Mouse (Mus musculus) limb, embryonic 12.5 days (tissue): ENCODE data around the gene Slc27a4. TPM values are rescaled to one million over a fixed set of nuclear protein-coding genes. Genes with fewer than 3 reads are reported as not detected.
A peak's percentile ranks its signal among the peaks of the same experiment; 100 is the strongest.

Experiments used
- ATAC-seq: fragments of 200-750 bp; cut with Nextera tagmentation; 2 replicates; pipeline ENCODE4 v1.8.0; 2017; ENCODE audit warnings: low read depth, moderate TSS enrichment; ENCODE audit not compliant: insufficient number of reproducible peaks, insufficient read depth, low FRiP score, low TSS enrichment
- H3K27ac ChIP-seq: fragments of 300-500 bp; sonication (generic); 2 replicates; pipeline ENCODE4 v1.5.1; 2016; ENCODE audit warnings: mild to moderate bottlenecking, moderate library complexity
- H3K27me3 ChIP-seq: fragments of 300-500 bp; sonication (generic); 2 replicates; pipeline ENCODE4 v1.6.1; 2016; ENCODE audit warnings: mild to moderate bottlenecking, moderate library complexity
- H3K36me3 ChIP-seq: fragments of 300-500 bp; sonication (generic); 2 replicates; pipeline ENCODE4 v1.6.1; 2016; ENCODE audit warnings: mild to moderate bottlenecking, moderate library complexity
- H3K4me1 ChIP-seq: fragments of 300-500 bp; sonication (generic); replicated peaks from 2 replicates; pipeline ENCODE4 v1.6.1; 2016
- H3K4me2 ChIP-seq: fragments of 300-500 bp; sonication (generic); 2 replicates; pipeline ENCODE4 v1.6.1; 2016; ENCODE audit warnings: mild to moderate bottlenecking, moderate library complexity
- H3K4me3 ChIP-seq: fragments of 300-500 bp; sonication (generic); replicated peaks from 2 replicates; pipeline ENCODE4 v1.5.1; 2016; ENCODE audit warnings: mild to moderate bottlenecking
- H3K9ac ChIP-seq: fragments of 300-500 bp; sonication (generic); replicated peaks from 2 replicates; pipeline ENCODE4 v1.6.1; 2016; ENCODE audit warnings: mild to moderate bottlenecking, moderate library complexity
- H3K9me3 ChIP-seq: fragments of 300-500 bp; sonication (generic); 2 replicates; pipeline ENCODE4 v1.6.1; 2016; ENCODE audit warnings: mild to moderate bottlenecking, moderate library complexity
- WGBS: fragments of 180-500 bp; shearing (Covaris S2); methylation state at CpG from one replicate; pipeline ENCODE4 v1.1.7; 2016; 5-methylcytosine and 5-hydroxymethylcytosine counted together
- polyA plus RNA-seq: library from polyadenylated mRNA; unstranded; fragments of >200 nt; fragmentation: Nextera tagmentation; extraction: Ambion mirVana; gene quantifications from 2 replicates; pipeline ENCODE4 v1.2.1, GENCODE M21; 2016

The Slc27a4 gene
- polyA plus RNA-seq, 1 experiment from 2014 or later = 15.7 TPM

DNA sequence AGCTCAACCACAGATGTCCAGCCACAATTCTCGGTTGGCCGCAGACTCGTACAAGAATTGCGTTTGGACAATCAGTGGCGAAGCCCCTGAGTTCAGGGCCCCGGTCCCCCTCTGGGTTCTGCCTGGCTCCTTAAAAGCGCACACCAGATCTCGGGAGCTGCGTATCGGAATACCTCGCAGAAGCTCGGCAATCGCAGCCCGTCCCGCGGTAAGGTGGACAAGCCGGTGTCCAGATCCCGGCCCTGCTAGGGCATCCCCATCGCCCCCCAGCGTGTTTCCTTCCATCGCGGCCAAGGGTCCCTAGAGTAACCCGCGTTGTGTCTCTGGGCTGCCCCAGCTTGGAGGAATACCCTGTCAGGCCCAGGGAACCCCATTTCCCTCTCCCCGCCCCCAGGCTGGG lies 43.2 kb downstream of the Slc27a4 start:
- peak overlapping the region; percentile 59 for H3K4me2 ChIP-seq
- peak overlapping the region; percentile 47; the same call in 1 of the 2 replicates for H3K9ac ChIP-seq
- peaks cover 39% of the 10 kb centered on the region for H3K36me3 ChIP-seq
- 4% methylated on average over 25 of the region's 25 CpGs for WGBS
- H3K4me3 ChIP-seq = peak overlapping the region; percentile 38
- no peaks in the 10 kb centered on the region for H3K9me3 ChIP-seq
- peaks cover 77% of the 10 kb centered on the region for H3K27me3 ChIP-seq
- no peak overlapping the region for H3K27ac ChIP-seq
- peaks cover 14% of the 10 kb centered on the region for H3K4me1 ChIP-seq
- no peak for ATAC-seq

DNA sequence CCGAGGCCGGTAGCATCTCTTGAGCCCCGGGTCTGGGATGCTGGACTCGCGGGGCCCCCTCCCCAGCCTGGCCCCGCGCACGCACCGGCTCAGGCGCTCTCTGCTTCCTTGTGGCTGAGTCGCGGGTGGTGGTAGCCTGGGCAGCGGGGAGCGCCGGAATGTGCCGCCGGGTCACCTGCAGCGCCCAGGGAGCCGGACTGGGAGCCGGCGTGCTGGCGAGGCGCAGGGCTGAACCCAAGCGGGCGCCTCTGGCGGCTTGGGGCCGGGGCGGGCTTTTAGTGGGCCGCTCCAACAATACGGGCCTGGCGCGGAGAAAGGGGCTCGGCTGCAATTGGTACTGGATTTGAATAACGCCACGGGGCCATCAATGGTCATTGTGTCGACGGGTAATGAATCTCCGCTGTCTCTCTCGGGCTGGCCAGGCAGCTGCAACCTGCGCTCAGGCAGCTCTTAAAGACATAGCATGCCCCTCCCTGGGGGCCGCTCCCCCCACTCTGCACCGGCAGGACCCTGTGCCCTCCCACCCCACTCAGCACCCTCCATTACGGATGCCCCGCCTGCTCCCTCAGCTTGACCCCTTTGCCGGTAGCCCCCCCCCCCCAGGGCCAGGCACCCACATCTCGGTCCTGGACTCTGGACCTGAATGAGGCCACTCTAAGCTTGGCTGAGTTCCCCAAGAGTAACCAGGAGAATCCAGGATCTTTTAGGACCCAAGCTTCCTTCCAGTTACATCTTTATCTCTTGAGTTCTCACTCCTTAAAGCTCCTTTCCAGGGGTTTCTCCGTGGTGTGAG lies 43.8 kb downstream of the Slc27a4 start:
- Histone ChIP-seq H3K9ac (peak overlapping the region; percentile 47; the same call in 1 of the 2 replicates), H3K4me2 (peak overlapping the region; percentile 59), H3K27me3 (peaks cover 78% of the 10 kb centered on the region), H3K27ac (no peak overlapping the region), H3K4me3 (peak overlapping the region; percentile 38), H3K36me3 (peaks cover 33% of the 10 kb centered on the region), H3K9me3 (no peaks in the 10 kb centered on the region), H3K4me1 (peaks cover 14% of the 10 kb centered on the region)
- peak; percentile 4; the same call in 1 of the 2 replicates for ATAC-seq
- WGBS = 3% methylated on average over 47 of the region's 47 CpGs

DNA sequence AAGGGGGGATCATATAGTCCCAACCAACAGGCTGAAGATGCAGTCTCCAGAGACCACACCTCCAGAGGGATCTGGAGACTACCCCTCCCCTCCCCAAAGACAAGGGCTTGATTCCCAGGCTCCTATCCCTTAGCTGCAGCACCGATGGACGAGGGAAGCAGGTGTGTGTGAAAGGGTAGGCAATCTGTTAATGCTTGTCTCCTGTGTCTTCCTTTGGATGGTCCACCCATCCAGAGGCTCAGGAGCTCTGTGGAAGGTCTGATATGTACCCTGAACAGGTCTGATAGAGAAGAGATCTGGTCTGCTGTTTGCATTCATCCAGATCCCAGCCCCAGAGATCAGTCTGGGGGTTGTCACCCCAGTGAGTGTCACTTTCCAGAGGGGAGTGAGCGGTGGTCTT lies 44.5 kb downstream of the Slc27a4 start:
- H3K27me3 ChIP-seq = peaks cover 78% of the 10 kb centered on the region

DNA sequence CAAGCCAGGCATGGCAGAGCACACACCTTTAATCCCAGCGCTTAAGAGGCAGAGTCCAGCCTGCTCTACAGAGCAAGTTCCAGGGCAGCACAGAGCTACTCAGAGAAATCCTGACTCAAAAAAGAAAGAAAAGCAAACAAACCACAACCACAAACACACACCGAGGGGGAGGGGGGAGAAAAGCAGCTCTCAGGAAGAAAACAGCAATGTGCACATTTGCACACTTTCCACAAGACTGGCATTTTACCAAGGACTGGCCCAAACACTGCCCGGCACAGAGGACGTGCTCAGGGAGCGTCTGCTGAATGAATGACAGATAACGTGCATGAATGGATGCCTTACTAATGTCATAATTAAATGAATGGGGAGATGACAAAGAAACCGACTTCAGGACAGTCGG lies 46.6 kb downstream of the Slc27a4 start:
- Histone ChIP-seq H3K9me3 (no peaks in the 10 kb centered on the region), H3K4me1 (peaks cover 14% of the 10 kb centered on the region), H3K36me3 (0 out of 2 replicates have a peak, but pooled peaks cover 7% of the 10 kb centered on the region), H3K27me3 (peaks cover 71% of the 10 kb centered on the region), H3K4me3 (no peak overlapping the region), H3K9ac (no peak overlapping the region), H3K4me2 (no peak overlapping the region), H3K27ac (no peak overlapping the region)
- ATAC-seq = no peak
- WGBS = 82% methylated on average over 8 of the region's 8 CpGs

More for the DNA sequence above, 44.5 kb downstream of the Slc27a4 start:
- Histone ChIP-seq H3K9ac (no peak overlapping the region), H3K4me2 (no peak overlapping the region), H3K27ac (no peak overlapping the region), H3K36me3 (peaks cover 27% of the 10 kb centered on the region), H3K4me3 (no peak overlapping the region), H3K4me1 (peaks cover 14% of the 10 kb centered on the region), H3K9me3 (no peaks in the 10 kb centered on the region)
- no peak for ATAC-seq
- WGBS = 38% methylated on average over 3 of the region's 3 CpGs

DNA sequence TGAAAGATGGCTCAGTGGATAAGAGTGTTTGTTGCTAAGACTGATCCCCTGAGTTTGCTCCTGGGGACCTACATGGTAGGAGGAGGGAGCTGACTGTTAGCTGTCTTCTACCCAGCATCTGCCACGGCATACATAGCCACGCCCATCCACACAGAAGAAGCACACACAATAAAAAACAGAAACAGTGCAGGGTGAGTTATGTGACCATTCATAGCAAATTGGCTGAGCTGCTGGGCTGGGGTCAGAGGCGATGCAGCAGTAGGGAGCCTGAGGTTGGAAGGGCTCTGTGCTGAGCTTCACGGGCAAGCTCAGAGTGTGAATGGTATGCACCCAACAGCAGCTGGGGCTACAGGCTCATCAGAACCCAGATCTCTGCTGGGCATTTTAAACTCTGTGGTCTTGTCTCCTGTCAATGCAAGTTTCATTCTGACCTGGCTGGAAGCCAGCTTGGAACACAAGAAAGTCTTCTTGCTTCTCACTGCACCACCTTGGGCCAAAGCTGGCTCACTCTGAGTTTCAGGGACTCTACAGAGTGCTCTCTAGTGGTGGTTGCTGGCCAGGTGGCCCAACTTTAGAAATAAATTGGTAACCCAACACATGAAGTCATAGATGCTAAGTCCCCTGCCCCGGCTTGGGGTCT lies 47.5 kb downstream of the Slc27a4 start:
- H3K27ac ChIP-seq = no peak overlapping the region
- no peaks in the 10 kb centered on the region for H3K9me3 ChIP-seq
- peaks cover 65% of the 10 kb centered on the region for H3K27me3 ChIP-seq
- ATAC-seq = no peak
- no peaks in the 10 kb centered on the region for H3K36me3 ChIP-seq
- H3K4me2 ChIP-seq = no peak overlapping the region
- H3K4me1 ChIP-seq = peaks cover 14% of the 10 kb centered on the region
- H3K9ac ChIP-seq = no peak overlapping the region
- WGBS = 59% methylated on average over 5 of the region's 5 CpGs
- H3K4me3 ChIP-seq = no peak overlapping the region

DNA sequence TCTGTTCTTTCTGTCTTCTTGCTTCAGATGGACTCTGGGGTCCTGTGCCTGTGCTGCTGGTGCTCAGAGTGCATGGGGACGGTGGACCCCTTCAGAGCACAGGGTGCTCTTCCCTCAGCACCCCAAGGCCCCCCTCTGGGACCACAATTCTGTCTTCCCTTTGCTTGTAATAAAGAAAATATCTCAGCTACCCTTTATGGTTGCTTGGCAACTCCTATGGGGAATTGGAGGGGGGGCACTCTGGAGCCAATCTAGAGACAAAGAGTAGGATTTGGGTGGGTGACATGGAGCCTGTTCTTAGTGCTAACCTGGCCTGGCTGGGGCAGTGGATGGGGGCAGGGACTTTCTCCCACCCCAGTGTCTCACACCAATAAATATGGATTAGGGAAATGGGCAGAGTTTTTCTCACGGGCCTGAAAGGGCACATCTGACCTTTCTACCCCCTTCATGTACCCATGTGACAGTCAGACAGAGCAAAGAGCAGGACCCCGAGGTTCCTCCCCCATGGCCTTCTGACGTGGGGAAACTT lies 50.6 kb downstream of the Slc27a4 start:
- no peaks in the 10 kb centered on the region for H3K36me3 ChIP-seq
- no peak overlapping the region for H3K4me2 ChIP-seq
- no peak overlapping the region for H3K9ac ChIP-seq
- H3K9me3 ChIP-seq = no peaks in the 10 kb centered on the region
- peaks cover 51% of the 10 kb centered on the region for H3K27me3 ChIP-seq
- 52% methylated on average over 4 of the region's 4 CpGs for WGBS
- no peak overlapping the region for H3K27ac ChIP-seq
- H3K4me1 ChIP-seq = no peaks in the 10 kb centered on the region; the same call in 1 of the 2 replicates
- no peak for ATAC-seq
- H3K4me3 ChIP-seq = no peak overlapping the region

DNA sequence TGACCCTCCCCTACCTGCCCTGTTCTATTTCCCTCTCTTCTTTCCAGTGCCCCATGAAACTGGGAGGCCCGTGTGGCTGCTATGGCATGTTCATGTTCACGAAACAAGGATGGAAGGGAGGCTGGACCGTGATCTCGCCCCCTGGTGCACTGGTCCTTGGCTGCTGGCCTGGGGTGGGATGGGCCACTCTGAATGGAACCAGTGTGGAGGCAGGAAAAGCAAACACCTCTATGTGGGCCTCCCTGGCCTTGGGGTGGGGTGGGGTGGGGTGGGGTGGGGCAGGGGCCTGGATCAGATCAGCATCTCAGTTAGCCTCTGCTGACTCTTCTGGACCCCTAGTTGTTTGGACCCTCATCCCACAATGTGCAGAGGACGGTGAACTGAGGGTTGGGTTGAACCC lies 51.3 kb downstream of the Slc27a4 start:
- H3K4me2 ChIP-seq = no peak overlapping the region
- no peak overlapping the region for H3K27ac ChIP-seq
- peaks cover 46% of the 10 kb centered on the region for H3K27me3 ChIP-seq
- H3K4me3 ChIP-seq = no peak overlapping the region
- no peaks in the 10 kb centered on the region for H3K36me3 ChIP-seq
- 84% methylated on average over 5 of the region's 5 CpGs for WGBS
- no peak overlapping the region for H3K9ac ChIP-seq
- ATAC-seq = no peak
- H3K9me3 ChIP-seq = no peaks in the 10 kb centered on the region
- H3K4me1 ChIP-seq = no peaks in the 10 kb centered on the region; the same call in 1 of the 2 replicates

DNA sequence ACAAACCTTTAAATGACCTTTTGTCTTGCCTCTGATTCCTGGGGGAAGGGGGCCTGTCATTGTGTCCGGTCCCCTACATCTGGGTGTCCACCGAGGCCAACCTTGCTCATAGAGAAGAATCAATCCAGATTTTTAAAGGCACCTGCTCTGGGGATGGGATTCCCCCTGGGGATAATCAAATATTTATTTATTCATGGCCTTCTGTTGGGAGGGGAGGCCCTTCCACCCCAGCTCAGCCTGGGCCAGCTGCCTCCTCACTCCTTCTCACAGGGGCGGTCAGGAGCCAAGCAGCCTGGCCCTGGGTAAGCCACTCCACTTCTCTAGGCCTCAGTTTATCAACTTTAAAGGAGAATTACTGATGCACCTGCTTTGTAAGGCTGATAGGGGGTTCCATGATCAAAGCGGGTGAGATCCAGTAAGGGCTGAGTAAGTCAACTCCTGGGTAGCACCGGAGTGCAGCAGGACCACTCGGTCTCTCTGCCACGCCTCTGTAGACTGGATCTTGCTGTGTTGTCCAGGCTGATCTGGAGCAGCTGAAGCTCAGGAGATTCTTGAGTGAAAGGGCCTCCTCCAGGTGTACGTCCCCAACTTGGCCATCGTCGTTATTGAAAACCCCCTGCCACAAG lies 53.3 kb downstream of the Slc27a4 start:
- no peak overlapping the region for H3K9ac ChIP-seq
- ATAC-seq = no peak
- H3K4me2 ChIP-seq = no peak overlapping the region
- no peaks in the 10 kb centered on the region; the same call in 1 of the 2 replicates for H3K4me1 ChIP-seq
- no peak overlapping the region for H3K4me3 ChIP-seq
- 80% methylated on average over 10 of the region's 10 CpGs for WGBS
- no peaks in the 10 kb centered on the region for H3K9me3 ChIP-seq
- no peaks in the 10 kb centered on the region for H3K36me3 ChIP-seq
- H3K27ac ChIP-seq = no peak overlapping the region
- peaks cover 31% of the 10 kb centered on the region for H3K27me3 ChIP-seq

DNA sequence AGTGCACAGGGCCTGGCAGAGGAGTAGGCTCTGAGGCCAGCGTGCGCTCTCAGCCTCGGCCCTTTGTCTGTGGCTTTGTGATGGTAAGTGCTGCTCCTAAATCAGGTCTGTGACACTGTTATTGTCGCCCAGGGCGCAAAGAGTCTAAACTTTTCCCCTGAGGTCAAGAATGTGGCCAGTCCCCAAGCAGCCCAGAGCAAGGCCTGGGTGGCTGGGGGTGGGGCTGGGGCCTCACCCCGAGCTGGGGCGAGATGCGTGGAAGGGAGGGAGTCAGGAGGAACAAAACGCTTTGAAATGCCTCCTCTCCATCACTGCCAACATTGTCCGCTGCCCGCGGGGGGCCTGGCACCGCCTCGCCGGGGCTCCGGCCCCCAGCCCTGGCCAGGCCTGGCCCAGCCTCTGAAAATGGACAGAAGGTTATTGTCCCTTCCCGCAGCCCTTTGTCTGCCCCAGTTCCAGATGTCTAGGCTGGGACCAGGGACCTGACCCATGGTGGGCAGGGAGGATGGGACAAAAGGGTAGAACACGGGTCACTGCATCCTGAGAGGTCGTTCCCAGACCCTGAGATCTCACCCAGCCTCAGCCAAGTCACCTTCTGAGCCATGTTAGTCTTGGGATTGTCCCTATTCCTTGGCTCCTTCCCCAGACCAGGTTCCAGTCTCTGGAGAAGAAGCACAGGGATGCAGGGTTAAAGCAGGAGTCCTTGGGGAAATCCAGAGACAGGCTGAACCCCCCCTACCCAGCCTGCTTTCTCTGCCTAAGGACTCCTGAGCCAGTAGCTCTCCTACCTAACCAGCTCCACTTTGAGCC lies 54.2 kb downstream of the Slc27a4 start:
- H3K4me3 ChIP-seq = no peak overlapping the region
- 14% methylated on average over 19 of the region's 19 CpGs for WGBS
- H3K4me1 ChIP-seq = no peaks in the 10 kb centered on the region; the same call in 1 of the 2 replicates
- H3K36me3 ChIP-seq = no peaks in the 10 kb centered on the region
- no peak overlapping the region for H3K9ac ChIP-seq
- no peak overlapping the region for H3K4me2 ChIP-seq
- peaks cover 31% of the 10 kb centered on the region for H3K27me3 ChIP-seq
- no peak for ATAC-seq
- H3K9me3 ChIP-seq = no peaks in the 10 kb centered on the region
- no peak overlapping the region for H3K27ac ChIP-seq

DNA sequence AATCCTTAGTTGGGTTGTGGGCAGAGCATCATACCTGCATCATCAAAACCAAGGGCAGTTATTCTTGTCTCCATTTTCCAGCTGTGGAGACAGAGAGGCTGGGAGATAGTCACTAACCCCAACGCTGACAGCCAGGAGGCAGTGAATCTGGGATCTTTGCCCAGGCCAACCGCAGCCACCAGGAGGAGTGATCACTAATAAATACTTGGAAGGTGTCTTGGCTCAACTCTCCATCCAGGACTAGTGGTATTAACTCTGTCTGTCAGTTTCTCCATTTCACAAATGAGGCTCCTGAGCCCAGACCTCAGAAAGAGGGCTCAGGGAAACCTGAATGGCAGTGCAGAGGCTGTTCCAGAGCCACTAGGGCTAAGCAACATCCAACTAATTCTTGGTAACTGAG lies 54.9 kb downstream of the Slc27a4 start:
- Histone ChIP-seq H3K4me1 (no peaks in the 10 kb centered on the region; the same call in 1 of the 2 replicates), H3K36me3 (no peaks in the 10 kb centered on the region), H3K9me3 (no peaks in the 10 kb centered on the region), H3K27me3 (peaks cover 31% of the 10 kb centered on the region), H3K4me3 (no peak overlapping the region), H3K9ac (no peak overlapping the region), H3K27ac (no peak overlapping the region), H3K4me2 (no peak overlapping the region)
- ATAC-seq = no peak
- WGBS = 48% methylated on average over 2 of the region's 2 CpGs
